Mouse (Mus musculus): ENCODE measurements at regions not wholly inside any gene's neighbourhood (a gene's known extent, or its start where the extent isn't known, plus 50 kb on each side); places are given as distances from the start of the nearest gene placed in this dataset.

DNA sequence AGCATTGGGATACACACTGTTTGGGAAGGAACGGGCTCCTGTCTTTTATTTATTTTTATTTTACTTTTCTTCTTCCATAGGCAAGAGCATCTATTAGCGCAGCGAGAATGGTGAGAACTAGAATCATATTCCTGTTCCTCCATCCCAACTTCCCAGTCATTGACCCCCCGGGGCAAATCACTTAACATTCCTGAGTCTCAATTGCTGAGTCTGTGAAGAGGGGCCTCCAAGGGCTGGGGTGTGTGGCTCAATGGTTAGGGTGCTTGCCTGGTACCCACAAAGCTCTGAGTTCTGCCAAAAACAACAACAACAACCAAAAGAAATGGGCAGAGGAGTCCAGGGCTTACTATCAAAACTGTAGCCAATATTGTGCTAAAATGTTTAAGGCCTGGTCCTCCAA is 98.5 kb upstream of the Med13l start:
- Histone ChIP-seq H3K79me2 (ENCODE audit: control insufficient read depth, insufficient read depth) (no peaks in the 10 kb centered on the region), H3K4me3 (ENCODE audit: insufficient read depth, poor library complexity, severe bottlenecking) (no peak overlapping the region), H3K27me3 (ENCODE audit: control insufficient read depth, insufficient read depth, insufficient read length) (no peaks in the 10 kb centered on the region), H3ac (ENCODE audit: control insufficient read depth, insufficient read length, low read depth) (no peak overlapping the region), H3K79me3 (ENCODE audit: low read depth) (no peaks in the 10 kb centered on the region), H3K36me3 (ENCODE audit: control insufficient read depth, insufficient read depth) (no peaks in the 10 kb centered on the region)
- TF ChIP-seq MYOG (IDR thresholded peaks at IDR 0.05; ENCODE audit: control insufficient read depth, extremely low read depth, insufficient read length) (no peak), FOSL1 (IDR thresholded peaks at IDR 0.05; ENCODE audit: insufficient read depth, low read length, poor library complexity, severe bottlenecking) (no peak), MYOD1 (IDR thresholded peaks at IDR 0.05; ENCODE audit: control insufficient read depth, insufficient read length, low read depth) (no peak), CTCF (IDR thresholded peaks at IDR 0.05; ENCODE audit: control insufficient read depth, insufficient read depth, insufficient read length) (no peak), USF1 (IDR thresholded peaks at IDR 0.05; ENCODE audit: low read depth) (no peak), CEBPB (IDR thresholded peaks at IDR 0.05; ENCODE audit: low read depth) (no peak), MAX (IDR thresholded peaks at IDR 0.05) (no peak)

- TF ChIP-seq CEBPB (IDR thresholded peaks at IDR 0.05; ENCODE audit: low read depth) (no peak), MYOG (IDR thresholded peaks at IDR 0.05; ENCODE audit: control insufficient read depth, extremely low read depth, insufficient read length) (no peak), USF1 (IDR thresholded peaks at IDR 0.05; ENCODE audit: low read depth) (no peak), MYOD1 (IDR thresholded peaks at IDR 0.05; ENCODE audit: control insufficient read depth, insufficient read length, low read depth) (peak; percentile 18), FOSL1 (IDR thresholded peaks at IDR 0.05; ENCODE audit: insufficient read depth, low read length, poor library complexity, severe bottlenecking) (no peak), CTCF (IDR thresholded peaks at IDR 0.05; ENCODE audit: control insufficient read depth, insufficient read depth, insufficient read length) (no peak), MAX (IDR thresholded peaks at IDR 0.05) (no peak)
- no peaks in the 10 kb centered on the region for H3K79me3 ChIP-seq (ENCODE audit: low read depth)
- no peak overlapping the region for H3K4me3 ChIP-seq (ENCODE audit: insufficient read depth, poor library complexity, severe bottlenecking)
- H3K27me3 ChIP-seq (ENCODE audit: control insufficient read depth, insufficient read depth, insufficient read length) = no peaks in the 10 kb centered on the region
- peak overlapping the region; percentile 0 for H3ac ChIP-seq (ENCODE audit: control insufficient read depth, insufficient read length, low read depth)
- H3K79me2 ChIP-seq (ENCODE audit: control insufficient read depth, insufficient read depth) = no peaks in the 10 kb centered on the region
- H3K36me3 ChIP-seq (ENCODE audit: control insufficient read depth, insufficient read depth) = no peaks in the 10 kb centered on the region
Observed at GRCm38 (mm10) chr5:118464931-118465801, 95.3 kb upstream of the Med13l start.

DNA sequence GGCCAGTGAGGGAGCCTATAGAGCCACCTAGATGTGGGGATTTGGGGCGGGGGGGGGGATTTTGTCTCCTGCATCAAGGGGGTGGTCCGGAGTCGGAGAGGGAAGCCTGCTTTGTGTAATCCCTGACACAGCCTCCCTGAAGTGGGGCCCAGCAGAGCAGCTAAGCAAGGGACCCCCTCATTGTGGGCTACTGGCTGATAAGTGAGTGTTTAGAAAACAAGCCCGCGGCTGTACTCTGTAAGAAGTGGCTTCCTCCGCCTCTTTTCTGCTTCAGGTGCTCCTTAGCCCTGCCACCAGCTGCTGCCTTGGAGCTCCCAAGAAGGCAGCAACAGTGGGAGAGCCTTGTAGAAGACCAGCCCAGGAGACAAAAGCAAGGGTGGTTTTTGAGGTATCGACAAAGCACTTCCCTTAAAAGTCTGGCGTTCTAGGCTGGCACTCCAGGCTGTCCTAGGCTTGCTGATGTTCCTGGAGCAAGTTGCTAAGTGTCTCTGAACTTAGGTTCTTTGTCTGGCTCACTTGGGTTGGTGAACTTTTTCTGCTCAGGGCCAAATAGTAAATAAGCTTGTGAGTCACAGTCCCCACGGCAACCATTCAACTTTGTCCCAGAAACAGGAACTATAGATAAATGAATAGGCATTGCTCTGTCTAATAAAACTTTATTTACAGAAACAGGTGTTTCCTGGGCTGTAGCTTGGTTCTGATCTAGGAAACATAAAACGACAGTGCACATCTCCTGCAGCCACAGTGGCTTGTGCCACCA is 94.3 kb upstream of the Med13l start:
- H3K36me3 ChIP-seq (ENCODE audit: control insufficient read depth, insufficient read depth) = no peaks in the 10 kb centered on the region
- H3K79me2 ChIP-seq (ENCODE audit: control insufficient read depth, insufficient read depth) = no peaks in the 10 kb centered on the region
- H3K27me3 ChIP-seq (ENCODE audit: control insufficient read depth, insufficient read depth, insufficient read length) = no peaks in the 10 kb centered on the region
- TF ChIP-seq MYOG (IDR thresholded peaks at IDR 0.05; ENCODE audit: control insufficient read depth, extremely low read depth, insufficient read length) (no peak), MYOD1 (IDR thresholded peaks at IDR 0.05; ENCODE audit: control insufficient read depth, insufficient read length, low read depth) (peak; percentile 42), USF1 (IDR thresholded peaks at IDR 0.05; ENCODE audit: low read depth) (no peak), CTCF (IDR thresholded peaks at IDR 0.05; ENCODE audit: control insufficient read depth, insufficient read depth, insufficient read length) (no peak), MAX (IDR thresholded peaks at IDR 0.05) (no peak)
- peak overlapping the region; percentile 27 for H3ac ChIP-seq (ENCODE audit: control insufficient read depth, insufficient read length, low read depth)
- H3K79me3 ChIP-seq (ENCODE audit: low read depth) = no peaks in the 10 kb centered on the region
- no peak overlapping the region for H3K4me3 ChIP-seq (ENCODE audit: insufficient read depth, poor library complexity, severe bottlenecking)

- Histone ChIP-seq H3K36me3 (ENCODE audit: control insufficient read depth, insufficient read depth) (no peaks in the 10 kb centered on the region), H3K79me2 (ENCODE audit: control insufficient read depth, insufficient read depth) (no peaks in the 10 kb centered on the region), H3ac (ENCODE audit: control insufficient read depth, insufficient read length, low read depth) (no peak overlapping the region), H3K27me3 (ENCODE audit: control insufficient read depth, insufficient read depth, insufficient read length) (no peaks in the 10 kb centered on the region), H3K79me3 (ENCODE audit: low read depth) (no peaks in the 10 kb centered on the region), H3K4me3 (ENCODE audit: insufficient read depth, poor library complexity, severe bottlenecking) (no peak overlapping the region)
- no peak for TF ChIP-seq MYOD1 (IDR thresholded peaks at IDR 0.05; ENCODE audit: control insufficient read depth, insufficient read length, low read depth)
- TF ChIP-seq MAX (IDR thresholded peaks at IDR 0.05) = no peak
- TF ChIP-seq USF1 (IDR thresholded peaks at IDR 0.05; ENCODE audit: low read depth) = no peak
- TF ChIP-seq FOSL1 (IDR thresholded peaks at IDR 0.05; ENCODE audit: insufficient read depth, low read length, poor library complexity, severe bottlenecking) = no peak
- TF ChIP-seq CEBPB (IDR thresholded peaks at IDR 0.05; ENCODE audit: low read depth) = no peak
- TF ChIP-seq MYOG (IDR thresholded peaks at IDR 0.05; ENCODE audit: control insufficient read depth, extremely low read depth, insufficient read length) = no peak
- TF ChIP-seq CTCF (IDR thresholded peaks at IDR 0.05; ENCODE audit: control insufficient read depth, insufficient read depth, insufficient read length) = no peak
Observed at GRCm38 (mm10) chr5:118468739-118469138, 91.7 kb upstream of the Med13l start.

GRCm38 (mm10) chr5:118471569-118471968 is 88.9 kb upstream of the Med13l start:
- no peak for TF ChIP-seq CEBPB (IDR thresholded peaks at IDR 0.05; ENCODE audit: low read depth)
- TF ChIP-seq FOSL1 (IDR thresholded peaks at IDR 0.05; ENCODE audit: insufficient read depth, low read length, poor library complexity, severe bottlenecking) = no peak
- no peak for TF ChIP-seq MYOG (IDR thresholded peaks at IDR 0.05; ENCODE audit: control insufficient read depth, extremely low read depth, insufficient read length)
- no peak for TF ChIP-seq USF1 (IDR thresholded peaks at IDR 0.05; ENCODE audit: low read depth)
- TF ChIP-seq CTCF (IDR thresholded peaks at IDR 0.05; ENCODE audit: control insufficient read depth, insufficient read depth, insufficient read length) = no peak
- no peak for TF ChIP-seq MAX (IDR thresholded peaks at IDR 0.05)
- TF ChIP-seq MYOD1 (IDR thresholded peaks at IDR 0.05; ENCODE audit: control insufficient read depth, insufficient read length, low read depth) = no peak
- H3K4me3 ChIP-seq (ENCODE audit: insufficient read depth, poor library complexity, severe bottlenecking) = no peak overlapping the region

More at GRCm38 (mm10) chr5:118471569-118471968, 88.9 kb upstream of the Med13l start:
- H3K36me3 ChIP-seq (ENCODE audit: control insufficient read depth, insufficient read depth) = no peaks in the 10 kb centered on the region
- H3ac ChIP-seq (ENCODE audit: control insufficient read depth, insufficient read length, low read depth) = no peak overlapping the region
- no peaks in the 10 kb centered on the region for H3K79me3 ChIP-seq (ENCODE audit: low read depth)
- no peaks in the 10 kb centered on the region for H3K27me3 ChIP-seq (ENCODE audit: control insufficient read depth, insufficient read depth, insufficient read length)
- H3K79me2 ChIP-seq (ENCODE audit: control insufficient read depth, insufficient read depth) = no peaks in the 10 kb centered on the region

Data from C2C12 (cell line).